Mouse (Mus musculus) CD4-positive helper T cell, adult 2 months (primary cell): Measurements from ENCODE around the gene Tle3.

Experiments used
- DNase-seq: peaks from one replicate; pipeline ENCODE4 v3.0.0-alpha.2; 2012; ENCODE audit warnings: low read depth, missing footprints, low spot score

Tle3 gene

DNA sequence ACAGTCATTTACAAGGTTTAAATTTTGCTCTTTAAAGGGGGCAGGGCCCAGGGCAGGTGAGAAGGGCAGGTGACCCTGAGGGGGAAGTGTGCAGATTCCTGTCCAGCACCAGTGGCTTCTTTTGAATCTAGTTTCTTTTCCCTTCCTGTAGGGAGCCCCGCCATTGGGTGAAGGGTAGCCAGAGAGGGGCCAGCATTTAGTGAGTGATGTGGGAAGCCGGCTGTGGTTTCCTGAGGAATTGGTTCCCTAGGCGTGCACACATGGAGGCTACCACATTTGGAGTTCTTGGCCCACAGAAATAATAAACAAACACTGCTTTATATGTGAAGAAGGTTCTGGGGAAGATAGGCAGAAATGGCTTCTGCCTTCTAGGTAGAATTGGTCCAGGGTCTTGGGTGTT, 4.5 kb downstream of the Tle3 start:
- no peak for DNase-seq

DNA sequence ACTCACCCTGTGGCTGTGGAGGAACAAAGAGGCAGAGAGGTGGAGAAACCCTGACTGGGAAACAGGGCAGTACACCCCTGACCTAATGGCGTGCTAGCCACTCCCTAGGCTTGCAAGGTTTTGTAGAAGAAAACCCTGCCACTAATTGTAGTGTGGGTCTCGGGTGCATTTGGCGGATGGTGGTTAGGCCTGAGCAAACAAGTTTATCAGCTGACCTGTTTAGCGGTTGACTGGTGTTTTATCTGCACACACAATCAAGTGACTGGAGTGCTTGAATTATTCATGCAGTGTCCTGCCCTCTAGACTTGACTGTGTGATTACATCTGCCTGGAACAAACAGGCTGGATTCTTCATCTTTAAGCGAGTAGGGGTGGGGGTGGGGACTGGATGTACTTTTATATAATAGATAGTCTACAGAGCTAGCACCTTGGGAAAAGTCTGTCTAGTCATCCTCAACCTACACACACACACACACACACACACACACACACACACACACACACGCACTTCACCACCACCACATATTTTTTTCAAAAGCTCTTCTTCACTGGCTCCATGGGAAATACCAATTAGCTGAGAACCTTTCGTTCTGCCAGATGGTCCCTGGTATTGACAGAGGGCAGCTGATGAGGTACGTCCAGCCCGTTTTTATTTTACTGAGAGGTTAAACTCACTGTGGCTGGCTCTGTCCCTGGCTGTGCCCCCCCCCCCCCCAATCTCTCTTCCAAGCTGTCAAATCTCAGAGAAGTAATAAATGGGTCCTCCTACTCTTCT, 5.7 kb downstream of the Tle3 start:
- peak; percentile 78 for DNase-seq

DNA sequence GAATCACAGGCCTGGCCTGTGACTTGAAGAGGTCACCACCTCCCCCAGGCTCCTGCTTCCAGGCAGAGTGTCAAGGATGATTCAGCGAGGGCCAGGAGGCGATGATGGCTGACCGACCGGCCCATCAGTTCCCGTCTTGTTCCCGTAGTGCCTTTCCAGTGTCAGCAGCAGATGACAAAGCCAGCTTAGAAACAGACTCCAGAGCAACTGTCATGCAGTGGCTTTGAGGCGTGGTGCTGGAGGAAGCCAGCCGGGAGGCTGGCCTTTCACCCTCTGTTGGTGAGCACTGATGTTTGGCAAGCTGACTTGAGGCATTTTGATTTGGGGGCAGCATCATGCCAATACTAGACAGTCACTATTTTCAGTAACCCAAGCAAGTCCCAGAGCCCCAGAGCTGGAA, 6.3 kb downstream of the Tle3 start:
- DNase-seq, result no peak

DNA sequence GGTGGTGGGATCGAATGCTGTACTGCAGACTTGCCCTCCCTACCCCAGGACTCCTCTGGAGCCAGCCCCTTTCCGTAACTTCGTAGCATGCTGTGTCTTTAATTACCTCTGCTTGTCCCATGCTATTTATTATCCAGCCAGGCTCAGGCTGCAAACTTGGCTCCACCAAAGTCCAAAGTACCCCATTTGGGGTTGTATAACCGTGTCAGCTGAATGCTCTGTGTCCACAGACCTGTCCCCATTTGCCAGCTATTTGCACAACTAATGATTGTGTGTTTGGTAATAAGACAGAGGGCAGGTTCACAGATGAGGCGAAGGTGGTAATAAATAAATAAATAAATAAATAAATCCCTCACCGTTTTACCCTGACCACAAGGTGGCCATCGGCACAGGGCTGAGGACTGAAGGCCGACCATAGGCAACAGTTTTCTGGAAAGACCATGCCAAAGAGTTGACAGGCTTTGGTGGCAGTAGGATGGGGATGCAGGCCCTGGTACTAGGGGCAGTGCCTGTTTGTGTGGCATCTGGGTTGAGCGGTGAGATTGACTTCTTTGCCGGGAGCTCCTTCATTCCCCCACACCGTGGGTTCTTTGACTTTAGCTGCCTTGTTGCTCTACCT, 7.0 kb downstream of the Tle3 start:
- DNase-seq, result no peak

DNA sequence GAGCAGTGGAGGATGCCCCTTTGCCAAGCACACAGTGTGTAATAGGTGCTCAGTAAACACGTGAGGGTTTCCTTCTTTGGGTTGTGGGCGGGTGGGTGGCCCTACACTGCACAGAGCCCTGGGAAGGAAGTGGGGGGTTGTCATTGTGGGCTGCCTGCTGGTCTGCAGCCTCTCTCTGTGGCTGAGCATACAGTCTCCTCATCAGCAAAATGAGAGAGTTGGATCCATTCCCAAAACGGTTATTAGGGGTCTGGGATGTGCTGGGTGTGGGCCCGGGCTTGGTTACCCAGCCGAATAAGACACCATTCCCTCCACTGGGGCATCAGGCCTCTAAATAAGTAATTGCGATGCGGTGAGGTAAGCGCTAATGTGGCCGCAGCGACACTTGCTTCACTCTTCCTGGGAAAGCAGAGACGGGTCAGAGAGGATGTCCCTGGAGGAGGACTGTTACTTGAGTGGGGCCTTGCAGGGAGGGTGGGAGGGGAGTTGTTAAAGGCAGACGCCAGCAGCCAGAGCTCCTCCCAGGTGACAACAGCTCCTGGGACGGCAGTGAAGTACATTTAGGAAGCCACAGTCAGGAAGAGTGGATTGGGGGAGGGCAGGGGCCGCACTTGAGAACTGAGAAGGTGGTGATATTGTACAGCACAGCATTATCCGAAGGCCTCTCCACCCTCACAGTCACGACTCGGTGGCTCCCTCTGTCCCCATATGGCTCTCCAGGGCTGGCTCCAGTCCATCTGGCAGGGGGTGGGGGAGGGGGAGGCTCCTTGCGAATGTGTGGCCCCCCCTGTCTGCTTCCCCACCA, 8.3 kb downstream of the Tle3 start:
- DNase-seq, result peak; percentile 70

DNA sequence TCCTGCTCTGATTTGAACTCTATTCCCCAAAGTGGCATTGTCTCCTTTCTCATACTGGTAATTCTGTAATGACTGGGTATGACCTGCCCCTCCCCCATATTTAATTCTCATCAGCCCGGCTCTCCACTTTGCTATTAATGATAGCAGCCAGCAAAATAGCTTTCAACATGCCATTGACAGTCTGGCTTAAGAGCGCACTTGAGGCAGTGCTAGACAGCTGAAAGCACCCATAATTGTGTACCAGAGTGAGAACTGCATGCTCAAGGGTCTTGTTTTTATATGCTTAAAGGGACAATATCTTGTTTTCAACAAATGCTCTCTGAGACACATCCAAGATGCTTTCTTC, 8.9 kb downstream of the Tle3 start:
- DNase-seq, result no peak

DNA sequence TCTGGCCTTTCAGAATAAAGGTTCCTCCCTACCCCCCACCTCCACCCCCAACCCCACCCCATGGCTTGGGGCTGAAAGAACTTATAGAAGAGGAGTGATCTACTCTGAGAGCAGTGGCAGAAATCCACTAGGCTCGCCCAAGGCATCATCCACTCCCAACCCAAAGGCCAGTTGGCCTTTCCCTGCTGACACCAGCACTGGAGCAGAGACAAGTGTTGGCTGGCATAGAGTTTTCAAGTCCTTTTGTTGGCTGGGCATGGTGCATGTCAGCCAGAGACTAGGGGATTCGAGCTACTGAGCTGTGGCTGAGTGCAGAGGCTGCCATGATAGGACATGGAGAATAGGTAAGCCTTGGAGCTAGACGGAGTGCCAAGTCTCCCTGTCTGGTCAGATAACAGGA, 9.3 kb downstream of the Tle3 start:
- DNase-seq, result no peak

DNA sequence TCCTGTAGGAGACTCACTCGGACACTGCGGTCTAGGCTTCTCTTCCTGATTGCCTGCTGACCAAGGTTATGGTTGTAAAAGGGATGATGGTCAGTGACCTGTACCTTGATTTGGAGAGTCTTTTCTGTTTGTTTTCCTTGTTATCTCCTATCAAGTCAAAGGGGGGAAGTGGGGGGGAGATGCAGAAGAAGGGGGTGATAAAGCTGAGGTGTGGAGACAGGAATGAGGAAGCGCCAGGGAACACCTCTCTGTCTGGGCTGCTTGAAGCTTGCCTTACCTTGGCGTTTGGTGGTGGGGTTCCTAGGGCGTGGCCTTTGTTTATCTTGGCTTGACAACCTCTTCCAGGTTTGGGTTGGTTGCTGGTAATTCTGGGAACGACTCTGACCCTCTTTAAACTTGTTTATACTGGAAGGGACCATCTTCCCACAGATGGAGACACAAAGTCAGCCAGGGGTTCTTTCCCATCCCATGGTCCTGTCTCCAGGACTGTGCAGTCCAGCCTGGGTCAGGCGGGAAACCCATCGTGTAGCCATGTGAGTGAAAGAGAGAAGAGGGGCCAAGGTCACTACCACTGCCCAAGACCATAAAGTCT, 10.5 kb downstream of the Tle3 start:
- DNase-seq, result no peak

DNA sequence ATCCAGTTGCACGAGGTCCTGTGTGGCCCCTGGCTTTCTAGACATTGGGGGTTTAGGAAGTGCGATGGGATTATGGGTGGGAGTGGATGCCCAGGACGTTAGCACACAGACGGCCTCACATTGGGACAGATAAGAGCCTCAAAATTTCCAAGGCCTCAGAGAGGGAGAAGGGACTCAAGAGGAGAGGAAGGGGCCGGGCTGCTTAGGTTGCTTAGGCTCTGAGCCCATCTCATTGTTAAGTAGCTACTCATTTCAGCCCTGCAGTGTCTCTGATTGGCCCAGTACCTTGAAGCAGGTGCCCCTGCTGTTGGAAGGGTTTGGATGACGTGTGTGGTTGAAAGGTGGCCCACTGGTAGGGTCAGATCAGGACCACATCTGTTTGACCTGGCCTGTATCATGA, 11.9 kb downstream of the Tle3 start:
- no peak for DNase-seq

DNA sequence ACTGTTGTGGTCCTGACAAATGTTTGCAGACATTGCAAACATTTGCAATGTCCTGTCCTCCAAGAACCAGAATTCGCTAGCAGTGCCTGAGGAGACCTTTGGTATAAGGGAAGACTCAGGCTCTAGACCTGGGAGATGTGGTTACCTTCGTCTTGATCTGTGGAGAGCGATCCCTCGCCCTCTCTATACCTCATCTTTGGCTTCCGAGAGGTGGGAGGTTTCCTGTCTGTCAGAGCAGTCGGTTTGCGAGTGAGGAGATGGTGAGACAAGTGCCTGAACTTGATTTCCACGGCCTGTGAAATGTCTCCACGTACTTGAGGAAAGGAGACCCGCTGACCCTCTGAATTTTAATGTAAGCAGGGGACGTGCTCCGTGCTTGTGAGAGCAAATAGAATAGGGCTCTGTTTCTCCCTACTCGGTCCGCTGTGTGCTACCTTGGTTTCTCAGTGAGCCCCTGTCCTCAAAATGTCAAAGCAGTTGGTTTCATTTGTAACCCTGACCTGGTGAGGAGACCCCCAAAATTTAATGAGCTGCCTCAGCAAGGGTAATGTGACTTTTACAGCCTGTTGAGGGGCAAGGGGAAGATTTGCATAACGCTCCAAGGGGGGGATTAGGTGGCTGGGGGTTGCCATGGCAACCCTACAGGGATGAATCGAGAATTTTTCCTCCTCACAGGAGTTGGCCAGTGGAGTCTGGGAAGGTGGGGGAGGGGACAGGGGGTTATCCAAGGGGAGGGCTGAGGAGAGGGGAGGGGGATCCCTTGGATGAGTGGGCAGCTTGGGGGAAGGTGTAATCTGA, 12.7 kb downstream of the Tle3 start:
- DNase-seq, result peak; percentile 59

DNA sequence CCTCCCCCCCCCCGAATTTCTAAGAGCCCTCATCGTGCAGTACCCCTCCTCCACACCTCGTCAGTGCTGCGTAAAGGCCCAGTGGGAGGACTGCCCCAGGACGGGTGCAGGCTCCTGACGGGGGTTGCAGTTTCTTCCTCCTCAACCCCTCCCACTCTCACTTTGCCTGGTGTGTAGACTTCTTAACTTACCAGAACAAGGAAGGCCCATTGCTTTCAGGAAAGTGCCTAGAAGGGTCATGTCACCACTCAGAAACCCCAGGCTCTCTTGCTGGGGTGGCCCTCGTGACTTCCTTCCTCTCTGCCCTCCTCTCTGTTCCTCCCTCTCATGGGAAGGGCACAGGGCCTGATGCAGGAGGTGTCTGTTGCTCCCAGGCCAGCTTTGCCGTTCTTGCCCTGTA, 13.6 kb downstream of the Tle3 start:
- peak; percentile 53 for DNase-seq

DNA sequence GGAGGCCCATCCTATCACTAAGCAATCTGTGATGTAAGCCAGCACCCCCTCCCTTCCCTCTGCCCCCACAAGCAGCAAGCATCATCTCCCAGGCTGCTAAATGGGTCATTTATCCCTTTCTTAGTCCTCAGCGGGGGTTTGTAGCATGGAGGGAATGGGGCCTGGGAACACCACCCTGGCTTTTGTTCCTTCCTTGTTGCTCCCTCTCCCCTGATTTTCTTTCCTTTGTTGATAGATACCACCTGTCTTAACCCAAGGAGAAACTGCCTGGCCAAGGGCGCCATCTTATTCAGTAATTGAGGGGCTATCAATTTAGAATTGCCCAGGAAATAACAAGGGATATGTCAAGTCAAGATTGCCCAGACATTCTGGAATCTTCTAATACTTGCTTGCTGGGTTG, 14.1 kb downstream of the Tle3 start:
- DNase-seq, result no peak

DNA sequence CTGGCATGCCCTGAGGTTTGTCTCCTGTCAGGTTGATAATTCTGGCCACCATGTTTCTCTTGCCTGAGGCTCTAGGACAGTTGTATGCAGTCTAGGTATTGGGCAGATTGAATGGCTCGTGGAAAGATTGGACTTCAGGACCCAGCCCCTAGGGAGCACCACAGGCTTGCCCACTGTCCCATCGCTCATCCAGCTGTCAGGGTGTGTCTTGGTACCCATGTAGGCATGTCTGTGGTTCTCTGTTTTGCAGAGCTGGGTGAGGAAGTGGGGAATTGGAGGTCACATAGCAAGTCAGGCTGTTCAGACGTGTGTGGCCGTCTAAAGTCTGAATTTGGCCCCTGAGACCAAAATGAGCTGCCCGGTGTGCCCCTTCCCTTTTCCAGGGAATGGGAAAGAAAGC, 15.6 kb downstream of the Tle3 start:
- no peak for DNase-seq

DNA sequence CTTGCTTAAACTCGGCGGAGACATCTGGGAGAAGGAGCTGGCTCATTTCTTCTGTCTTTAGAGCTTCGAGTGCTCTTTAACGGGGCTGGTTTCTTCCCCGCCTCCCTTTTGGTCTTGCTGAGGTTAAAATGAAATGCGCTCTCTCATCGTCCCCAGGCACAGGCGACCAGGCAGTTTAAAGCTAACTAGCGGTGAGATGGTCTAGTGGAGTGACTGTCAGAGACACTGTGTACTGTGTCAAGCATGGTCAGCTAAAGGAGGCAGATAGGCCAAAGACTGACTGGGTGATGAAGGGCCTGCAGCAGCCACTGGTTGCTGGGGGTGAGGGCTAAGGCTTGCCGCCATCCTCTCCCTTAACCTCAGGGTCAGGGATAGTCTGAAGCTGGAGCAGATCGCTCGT, 16.0 kb downstream of the Tle3 start:
- no peak for DNase-seq

DNA sequence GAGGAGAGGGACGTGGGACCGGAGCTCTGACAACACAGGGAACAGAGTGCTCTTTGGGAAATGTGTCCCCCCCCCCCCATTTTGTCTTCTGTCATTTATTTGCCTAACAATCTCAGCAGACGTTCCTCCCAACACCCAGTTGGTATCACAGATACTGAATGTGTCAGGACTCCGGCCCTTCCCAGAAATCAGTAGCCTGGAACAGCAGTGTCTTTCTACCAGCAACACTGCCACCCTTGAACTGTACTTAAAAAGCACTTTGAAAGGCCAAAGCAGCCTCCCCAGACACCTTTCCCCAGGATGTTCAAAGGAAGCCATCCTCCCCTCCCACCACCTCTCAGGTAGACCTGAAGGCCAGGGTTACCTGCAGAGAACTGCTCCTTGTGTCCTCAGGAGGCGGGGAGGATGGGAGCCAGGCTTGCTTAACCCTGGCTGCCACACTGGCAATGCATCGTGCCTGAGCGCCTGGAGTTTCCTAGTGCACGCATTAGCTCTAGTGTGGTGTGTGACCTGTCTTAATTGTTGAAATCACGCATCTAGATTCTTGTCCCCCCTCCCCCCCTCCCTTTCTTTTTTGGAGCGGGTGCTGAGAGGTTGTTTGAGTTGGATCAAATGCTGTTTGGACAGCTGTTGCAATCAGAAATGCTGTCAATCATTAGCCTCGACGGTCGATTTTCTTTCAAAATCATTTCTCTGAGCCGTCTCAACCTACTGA, 16.7 kb downstream of the Tle3 start:
- no peak for DNase-seq

DNA sequence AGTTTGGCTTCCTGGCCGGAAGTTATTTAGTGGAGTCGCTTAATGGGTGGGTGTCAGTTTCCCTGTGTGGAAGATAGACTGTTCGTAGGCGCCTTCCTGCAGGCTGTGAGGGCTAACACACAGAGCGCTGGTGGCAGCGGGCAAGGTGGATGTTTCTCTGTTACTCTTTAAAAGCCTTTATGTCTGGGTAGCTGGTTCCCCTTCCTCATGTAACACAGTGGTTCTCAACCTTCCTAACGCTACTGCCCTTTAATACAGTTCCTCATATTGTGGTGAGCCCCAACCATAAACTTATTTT, 17.2 kb downstream of the Tle3 start:
- no peak for DNase-seq

DNA sequence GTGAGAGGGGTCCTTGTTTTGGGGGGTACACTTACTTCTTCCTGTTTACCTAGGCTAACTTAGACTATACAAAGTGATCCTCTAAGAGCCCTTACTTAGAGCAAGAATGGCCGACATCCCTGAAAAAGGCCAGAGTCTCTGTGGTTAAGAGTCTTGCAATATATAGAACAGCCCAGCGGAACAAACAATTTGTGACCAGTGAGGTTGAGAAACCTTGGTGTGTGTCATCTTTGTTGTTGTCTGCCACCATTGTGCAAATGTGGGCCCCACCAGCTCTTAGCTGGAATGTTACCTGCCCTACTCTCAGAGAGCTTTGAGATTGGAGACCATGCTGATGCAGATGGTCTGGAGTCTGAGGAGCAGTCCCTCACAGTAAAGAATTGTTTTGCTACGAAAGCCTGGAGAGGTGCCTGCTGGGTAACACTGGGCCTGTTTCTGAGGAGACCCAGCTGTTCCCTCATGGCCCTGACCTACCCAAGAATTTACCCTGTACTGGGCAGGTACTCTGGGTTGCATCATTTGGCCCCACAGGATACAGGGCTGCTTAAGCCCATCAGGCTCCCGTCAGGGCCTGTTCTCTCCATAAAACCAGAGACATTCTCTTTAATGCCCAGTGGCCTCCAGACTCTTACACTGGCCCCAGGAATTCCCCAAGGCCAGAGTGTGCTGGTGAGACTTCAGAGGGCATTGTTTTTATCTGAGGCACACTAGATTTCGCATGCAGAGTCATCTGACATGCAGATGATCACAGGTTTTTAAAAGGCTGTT, 19.6 kb downstream of the Tle3 start:
- DNase-seq, result no peak

DNA sequence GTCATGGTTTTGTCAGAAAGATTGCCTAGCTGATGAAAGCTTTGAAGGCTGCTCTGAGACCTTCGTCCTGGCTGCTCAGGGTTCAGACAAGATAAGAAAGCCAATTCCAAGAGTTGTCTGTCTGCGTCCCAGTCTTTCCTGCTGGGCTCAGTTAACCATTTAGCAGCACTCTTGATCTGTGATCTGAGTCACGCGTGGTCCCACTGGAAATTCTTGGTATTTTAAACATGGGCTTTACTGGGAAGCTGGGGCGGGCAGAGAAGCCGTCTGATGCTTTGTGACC, 20.1 kb downstream of the Tle3 start:
- DNase-seq, result no peak

DNA sequence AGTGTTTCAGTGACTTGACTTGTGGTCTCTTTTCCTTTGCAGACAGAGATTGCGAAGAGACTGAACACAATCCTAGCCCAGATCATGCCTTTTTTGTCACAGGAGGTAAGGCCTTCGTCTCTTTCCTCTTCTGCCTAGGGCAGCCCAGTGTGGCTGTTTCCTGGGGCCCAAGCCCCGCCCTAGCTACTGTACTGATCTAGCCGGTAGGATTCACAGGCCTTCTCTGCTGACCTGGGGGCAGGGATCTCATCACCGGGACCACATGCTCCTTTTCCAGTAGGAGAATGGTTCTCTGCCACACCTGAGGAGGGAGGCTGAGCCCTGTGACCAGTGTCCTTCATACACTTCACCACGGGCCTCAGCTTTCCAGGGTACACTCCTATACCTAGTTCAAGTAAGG, 21.0 kb downstream of the Tle3 start:
- DNase-seq, result no peak

DNA sequence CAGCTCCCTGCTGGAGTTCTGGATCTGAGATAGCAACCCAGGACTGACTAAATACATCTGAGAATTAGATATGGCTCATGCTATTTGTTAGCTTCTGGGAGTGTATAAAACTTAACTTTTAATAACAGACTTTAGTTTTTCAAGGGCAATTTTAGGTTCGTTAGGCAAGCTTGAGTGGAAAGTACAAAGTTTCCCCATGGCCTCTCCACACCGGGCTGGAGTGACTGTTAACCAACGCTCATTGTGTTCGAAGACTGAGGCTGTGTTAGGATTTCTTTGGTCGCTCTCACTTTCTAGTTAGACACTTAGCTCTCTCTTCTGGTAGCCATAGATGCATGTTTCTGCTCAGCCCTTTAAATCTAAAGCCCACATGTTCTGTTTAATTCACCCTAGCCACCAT, 21.7 kb downstream of the Tle3 start:
- DNase-seq, result no peak

DNA sequence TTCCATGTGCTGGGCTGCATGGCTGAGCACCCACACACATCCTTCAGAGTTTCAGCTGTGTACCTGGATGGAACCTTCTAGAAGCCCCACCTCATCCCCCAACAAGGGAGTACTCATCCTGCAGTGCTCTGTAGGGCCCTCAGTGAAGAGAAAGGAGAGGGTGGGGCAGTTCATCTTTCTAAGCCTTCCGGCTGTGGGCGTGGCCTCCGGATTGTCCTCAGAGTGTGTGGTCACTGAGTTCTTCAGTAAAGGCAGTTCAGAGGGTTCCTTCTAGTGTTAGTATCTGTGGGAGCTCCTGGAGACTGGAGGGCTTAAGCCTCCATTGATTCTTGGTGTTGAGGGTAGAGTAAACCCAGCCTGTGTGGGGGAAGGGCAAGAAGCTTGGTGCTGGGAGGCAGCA, 22.9 kb downstream of the Tle3 start:
- no peak for DNase-seq
